Mouse (Mus musculus): ENCODE data around the gene Sec14l1. TPM values are rescaled to one million over a fixed set of nuclear protein-coding genes. Genes with fewer than 3 reads are reported as not detected.
"Not testable (repeated sequence)": the region's sequence is repeated elsewhere in the genome, so short reads cannot be mapped to it uniquely, and the experiment has no call there.

Gene Sec14l1
- 10 to 100 TPM; 52.1 to 53.3 TPM for total RNA-seq (2021)
- long read RNA-seq, experiment 1, full-length matches to known transcripts: 96 of 131 reads
- long read RNA-seq, experiment 1, partial matches to known transcripts: 16 of 131 reads
- long read RNA-seq, experiment 1, other reads (novel, unspliced or antisense): 19 of 131 reads
- long read RNA-seq, experiment 2, full-length matches to known transcripts: 57 of 77 reads
- long read RNA-seq, experiment 2, partial matches to known transcripts: 9 of 77 reads
- long read RNA-seq, experiment 2, other reads (novel, unspliced or antisense): 11 of 77 reads

DNA sequence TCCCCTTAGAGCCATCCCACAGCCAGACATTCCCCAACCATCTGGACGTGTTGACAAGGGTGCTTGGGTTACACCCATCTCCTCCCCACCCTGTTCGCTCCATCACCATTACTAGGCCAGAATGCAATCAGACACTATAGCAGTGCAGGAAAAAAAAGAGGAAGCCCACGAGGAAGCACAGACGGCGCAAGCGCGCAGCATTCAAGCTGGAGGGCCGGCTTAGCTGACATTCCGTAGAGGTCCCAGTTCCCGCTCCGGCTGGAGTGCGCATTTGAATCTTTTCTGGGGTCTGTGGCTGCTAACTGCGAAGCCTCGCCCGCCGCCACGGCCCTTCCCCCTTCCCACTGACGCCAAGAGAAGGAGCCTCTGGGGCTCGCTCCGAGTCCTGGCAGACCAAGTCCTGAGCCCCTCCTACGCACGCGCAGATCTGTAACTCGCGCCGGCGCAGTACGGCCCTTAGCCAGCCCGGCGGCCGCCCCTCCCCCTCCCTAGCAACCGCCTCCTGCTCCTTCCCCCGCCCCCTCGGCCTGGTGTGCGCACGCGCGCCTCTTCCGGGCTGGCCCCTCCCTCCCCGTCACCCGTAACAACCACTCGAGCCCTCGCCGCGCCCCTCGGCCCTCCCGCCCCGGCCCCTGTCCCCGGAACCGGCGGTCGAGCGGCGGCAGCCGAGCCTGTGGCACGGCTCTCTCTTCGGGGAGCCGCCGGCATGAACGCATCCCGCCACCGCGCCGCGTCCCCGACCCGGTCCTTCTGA is at the start of gene Sec14l1:
Gene Sec14l1, plus strand, starts transcription at position 577 of the 754 bp plus-strand sequence.
- peak; percentile 99 for DNase-seq (ENCODE audit: low spot score)

DNA sequence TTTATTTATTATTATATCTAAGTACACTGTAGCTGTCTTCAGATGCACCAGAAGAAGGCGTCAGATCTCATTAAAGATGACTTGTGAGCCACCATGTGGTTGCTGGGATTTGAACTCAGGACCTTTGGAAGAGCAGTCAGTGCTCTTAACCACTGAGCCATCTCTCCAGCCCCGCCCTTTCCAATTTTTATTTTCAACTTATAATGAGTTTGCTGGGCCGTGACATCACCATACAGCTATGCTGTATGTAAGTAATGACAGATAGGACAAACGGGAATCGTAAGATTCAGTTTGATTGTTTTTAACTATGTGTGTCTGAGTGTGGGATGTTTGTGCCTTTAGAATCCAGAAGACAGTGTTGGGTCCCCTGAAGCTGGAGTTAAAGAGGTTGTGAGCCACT is 49.4 kb upstream of the Sec14l1 start:
- DNase-seq (ENCODE audit: low spot score): not testable (repeated sequence)

DNA sequence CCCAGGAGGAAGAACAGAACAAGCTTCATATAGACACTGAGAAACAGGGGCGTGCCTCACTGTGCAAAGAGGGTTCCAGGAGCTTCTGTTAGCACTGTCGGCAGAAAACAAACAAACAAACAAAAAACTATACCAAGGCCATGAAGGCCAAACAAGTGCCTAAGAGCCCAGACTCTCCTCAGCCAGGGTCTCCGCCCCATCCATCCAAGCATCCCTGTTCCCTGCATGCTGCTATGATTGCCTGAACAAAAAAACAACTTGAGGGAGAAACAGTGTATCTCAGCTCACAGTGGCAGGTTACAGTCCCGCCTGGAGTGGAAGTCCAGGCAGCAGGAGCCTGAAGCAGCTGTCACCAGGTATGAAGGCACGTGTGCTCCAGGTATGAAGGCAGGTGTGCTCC is 48.2 kb upstream of the Sec14l1 start:
- no peak for DNase-seq (ENCODE audit: low spot score)

DNA sequence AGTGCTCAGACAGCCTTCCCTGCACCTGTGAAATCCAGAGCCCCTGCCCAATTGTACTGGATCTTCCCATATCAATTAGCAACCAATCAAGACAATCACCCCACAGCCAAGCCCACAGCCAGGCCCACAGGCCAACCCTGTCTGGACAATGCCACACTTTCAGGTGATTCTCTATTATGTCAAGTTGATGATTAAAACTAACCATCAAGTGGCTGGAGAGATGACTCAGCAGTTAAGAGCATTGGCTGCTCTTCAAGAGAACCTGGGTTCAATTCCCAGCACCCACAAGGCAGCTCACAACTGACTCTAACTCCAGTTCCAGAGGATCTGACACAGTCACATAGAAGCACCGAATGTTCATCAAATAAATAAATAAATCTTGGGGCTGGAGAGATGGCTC is 46.6 kb upstream of the Sec14l1 start:
- DNase-seq (ENCODE audit: low spot score): no peak

DNA sequence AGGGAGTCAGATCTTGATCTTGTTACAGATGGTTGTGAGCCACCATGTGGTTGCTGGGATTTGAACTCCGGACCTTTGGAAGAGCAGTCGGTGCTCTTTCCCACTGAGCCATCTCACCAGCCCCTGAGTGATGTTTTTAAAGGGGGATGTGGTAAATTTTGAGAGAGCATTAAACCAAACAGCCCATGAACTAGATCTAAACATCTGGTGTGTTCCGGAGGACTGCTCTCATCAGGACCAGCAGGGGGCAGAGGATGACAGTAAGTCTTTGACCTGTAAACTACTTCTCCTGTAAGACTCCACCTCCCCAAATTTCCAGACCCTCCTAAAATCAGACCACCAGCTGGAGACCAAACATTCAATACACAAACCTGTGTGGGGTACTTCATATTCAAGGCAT is 45.9 kb upstream of the Sec14l1 start:
- no peak for DNase-seq (ENCODE audit: low spot score)

DNA sequence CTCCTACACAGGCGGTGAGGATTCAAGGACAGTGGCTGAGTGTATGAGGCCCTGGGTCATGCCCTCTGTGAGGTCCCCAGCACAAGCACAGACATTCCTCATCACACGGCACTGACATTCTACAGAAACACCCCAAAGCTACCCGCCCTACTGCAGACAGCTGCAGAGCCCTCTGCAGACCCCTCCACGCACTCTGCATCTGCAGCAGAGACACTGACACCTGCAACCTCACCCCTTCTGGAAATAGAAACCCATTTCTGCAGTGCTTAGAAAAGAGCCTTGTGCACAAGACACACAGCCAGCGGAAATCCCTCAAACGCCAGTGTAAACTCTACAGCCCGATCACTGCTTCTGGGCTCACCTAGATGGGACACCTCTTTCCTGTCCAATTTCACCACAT is 44.3 kb upstream of the Sec14l1 start:
- no peak for DNase-seq (ENCODE audit: low spot score)

DNA sequence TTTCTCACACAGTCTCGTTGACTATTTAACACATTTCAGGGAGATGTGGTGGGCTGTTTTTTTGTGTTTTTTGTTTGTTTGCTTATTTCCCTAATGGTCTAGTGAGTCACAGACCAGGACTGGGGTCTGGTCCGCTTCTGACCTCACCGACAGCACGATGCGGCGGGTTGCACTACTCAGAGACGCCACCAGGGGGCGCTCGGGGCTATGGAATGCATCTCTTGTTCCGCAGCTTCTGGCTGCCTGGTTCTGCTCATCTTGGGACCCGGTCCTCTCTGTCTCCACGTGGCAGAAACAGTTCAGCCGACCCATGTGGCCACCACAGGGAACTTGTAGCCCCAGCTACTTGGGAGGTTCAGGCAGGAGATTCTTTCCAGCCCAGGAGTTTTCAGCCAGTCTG is 42.8 kb upstream of the Sec14l1 start:
- peak; percentile 82 for DNase-seq (ENCODE audit: low spot score)

DNA sequence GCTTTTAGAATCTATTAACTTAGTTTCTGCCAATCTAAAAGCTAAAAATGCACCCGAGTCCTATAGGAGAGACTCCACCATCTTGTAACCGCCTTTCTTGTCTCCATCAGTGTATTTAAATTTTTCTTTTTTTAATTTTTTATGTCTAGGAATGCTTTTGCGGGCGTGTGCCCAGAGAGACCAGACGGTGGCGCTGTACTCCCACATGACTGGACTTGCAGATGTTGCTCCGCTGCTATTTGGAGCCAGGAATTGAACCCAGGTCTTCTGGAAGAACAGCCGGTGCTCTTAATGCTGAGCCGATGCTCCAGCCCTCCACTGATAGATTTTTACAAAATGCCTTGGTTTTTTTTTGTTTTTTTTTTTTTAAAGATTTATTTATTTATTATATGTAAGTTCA is 41.5 kb upstream of the Sec14l1 start:
- DNase-seq (ENCODE audit: low spot score): no peak

DNA sequence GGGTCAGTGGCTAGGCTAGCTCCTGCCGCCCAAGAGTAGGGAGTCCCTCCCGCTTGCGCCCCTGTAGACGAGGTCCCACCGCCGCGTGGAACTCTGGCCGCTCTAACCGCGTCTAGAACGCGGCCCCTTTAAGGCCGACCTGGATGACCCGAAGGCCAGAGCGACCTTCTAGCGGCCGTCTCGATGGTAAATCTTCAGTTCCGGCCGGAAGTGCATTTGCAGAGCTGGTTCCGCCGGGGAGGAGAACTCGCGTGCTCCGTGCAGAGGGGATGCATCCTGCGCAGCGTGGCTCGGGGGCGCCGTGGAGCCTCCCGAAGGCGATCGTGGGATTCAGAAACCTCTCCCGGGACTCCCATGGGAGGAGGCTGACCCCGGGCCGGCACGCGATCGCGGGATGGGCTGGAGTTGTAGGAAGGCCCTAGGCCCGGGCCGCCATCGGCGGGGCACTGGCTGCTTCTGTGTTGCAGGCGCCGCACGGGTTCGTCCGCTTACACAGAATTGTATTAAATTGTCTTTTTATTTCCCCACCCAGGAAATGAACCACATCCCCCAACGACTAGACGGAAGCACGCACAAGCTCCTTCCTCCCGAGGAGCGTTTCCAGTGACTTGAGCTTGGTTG is 38.3 kb upstream of the Sec14l1 start:
- DNase-seq (ENCODE audit: low spot score): peak; percentile 88

DNA sequence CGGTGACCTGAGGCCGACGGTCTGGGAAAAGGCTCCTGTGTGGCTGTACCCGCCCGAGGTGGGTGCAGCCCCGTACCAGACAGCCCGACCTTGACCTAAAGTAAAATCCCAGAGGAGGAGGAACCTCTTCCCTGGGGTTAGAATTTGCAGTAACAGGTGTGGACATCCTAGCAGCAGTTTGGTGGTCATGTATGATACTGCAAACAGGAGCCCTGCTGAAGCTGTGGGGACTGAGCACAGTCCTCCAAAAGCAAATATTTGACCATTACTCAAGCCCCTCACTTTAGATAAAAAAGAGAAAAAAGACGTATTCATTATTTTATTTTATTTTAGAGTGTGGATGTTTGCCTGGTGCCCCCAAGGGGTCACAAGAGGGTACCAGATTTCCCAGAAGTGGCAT is 37.7 kb upstream of the Sec14l1 start:
- no peak for DNase-seq (ENCODE audit: low spot score)

DNA sequence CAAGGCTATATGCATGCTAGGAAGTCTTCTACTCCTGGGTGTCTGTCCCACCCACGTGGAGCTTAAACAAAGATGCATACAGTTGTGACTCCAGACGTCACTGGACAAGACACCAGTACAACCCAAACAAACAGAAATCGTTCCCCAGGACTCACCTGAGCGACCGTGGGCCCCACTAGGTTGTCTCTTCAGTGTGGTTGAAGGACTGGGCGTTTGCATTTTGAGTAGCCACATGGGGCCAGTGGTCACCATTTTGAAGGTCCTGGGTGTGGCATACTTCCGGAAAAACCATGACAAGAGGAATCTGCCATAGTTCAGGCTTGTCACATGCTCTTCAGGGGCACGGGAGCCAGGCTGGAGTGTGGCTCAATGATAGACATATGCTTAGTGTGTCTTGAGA is 37.1 kb upstream of the Sec14l1 start:
- no peak for DNase-seq (ENCODE audit: low spot score)

DNA sequence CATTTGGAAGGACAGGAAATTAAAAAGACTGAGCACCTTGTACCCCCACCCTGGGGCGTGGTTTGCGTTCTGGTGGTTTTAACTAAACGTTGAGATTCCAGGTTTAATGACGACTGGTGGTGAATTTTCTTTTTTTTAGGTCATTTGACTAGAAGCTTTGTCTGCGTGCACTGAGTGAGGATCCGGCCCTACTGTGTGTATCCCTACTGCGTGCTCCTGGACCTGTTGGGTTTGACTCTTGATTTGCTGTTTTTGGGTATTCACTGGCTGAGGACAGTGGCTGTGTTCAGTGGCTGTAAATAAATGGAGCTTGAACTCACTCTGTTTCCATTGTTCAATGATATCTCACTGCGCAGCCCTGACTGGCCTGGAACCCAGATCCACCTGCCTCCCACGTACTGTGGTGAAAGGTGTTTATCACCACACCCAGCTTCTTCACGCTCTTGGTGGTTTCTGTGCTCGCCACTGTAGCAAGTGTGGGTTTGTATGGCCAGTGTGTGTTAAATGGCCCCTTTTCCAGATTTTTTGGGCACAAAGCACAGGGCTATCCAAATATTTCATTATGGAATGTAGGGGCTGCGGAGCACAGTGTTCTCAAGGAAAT is 36.2 kb upstream of the Sec14l1 start:
- no peak for DNase-seq (ENCODE audit: low spot score)

DNA sequence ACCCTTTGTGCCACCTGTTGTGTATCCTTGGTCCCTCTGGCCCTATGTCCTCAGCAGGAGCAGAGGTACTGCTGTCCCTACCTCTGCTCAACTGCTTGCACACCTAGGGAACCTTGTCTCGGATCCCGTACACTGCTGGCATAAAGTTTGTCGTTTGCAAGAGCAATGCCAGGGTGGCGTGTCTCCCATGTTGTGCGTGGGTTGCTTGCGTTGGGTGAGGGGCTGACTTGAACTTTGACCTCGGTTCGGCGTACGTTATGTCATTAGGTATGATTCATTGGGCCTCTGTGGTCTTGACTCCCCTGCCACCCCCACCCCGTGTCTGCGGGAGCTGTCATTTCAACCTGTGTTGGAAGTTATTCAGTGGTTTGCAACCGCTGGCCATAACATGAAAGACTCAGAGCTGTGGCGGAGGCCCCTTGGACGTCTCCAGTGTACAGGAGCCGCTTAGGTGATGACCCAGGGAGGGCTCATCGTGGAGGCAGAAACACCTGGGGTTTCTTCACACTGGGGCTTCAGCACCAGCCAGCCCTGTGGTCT is 35.2 kb upstream of the Sec14l1 start:
- DNase-seq (ENCODE audit: low spot score): no peak

DNA sequence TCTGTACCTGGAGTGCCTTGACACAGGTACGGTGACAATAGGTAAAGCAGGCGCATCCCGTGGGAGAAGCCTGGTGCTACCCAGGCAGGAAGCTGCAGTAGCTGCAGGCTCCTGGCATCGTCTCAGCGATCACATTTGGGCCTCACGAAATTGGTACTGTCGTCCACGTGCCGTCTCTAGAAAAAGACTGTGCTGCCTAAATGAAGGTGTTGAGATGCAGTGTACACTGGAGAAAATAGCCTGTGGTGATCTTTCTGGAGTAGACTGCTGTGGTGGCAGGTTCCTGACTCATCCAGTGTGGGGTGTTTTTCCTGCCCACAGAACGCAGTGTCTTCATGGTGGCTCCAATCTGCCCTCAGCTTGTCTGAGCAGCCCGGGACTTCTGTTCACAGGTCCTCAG is 34.8 kb upstream of the Sec14l1 start:
- DNase-seq (ENCODE audit: low spot score): no peak

DNA sequence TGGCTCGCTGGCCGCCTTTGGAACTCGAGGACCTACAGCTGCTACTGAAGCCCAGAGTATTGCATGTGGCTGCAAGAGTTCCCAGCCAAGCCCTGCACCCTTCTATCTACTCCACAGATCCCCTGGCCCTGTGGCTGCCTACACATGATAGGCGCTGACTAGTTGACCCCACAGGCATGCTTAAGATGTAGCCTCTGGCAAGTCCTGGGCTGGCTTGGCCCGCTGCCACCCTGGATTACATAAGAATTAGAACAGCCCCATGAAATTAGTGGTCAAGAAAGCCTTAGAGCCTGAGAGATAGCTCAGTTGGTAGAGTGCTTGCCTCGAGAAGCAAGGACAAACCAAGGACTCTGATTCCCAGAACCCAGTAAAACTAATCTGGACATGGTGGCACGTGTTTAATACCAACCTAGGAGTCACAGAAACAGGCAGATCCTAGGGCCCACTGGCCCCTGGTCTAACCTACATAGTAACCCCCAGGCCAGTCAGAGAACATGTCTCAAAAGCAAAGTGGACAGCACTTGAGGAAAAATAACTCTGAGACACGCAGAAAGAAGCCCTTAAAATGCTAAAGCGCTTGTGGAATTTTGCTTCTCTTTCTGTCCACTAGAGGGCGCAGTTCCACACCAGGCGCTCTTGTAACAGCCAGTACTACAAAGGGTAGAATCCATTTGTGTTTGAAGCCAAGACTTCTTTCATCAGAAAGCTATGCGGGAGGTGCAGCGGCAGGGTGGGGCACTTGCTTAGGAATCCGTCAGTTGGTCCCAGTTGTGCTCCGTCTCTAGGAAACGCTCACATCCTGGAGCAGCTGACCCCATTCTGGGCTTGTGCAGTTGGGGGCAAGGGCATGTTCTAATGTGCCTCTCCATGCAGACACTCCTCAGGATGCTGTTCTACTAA is 33.6 kb upstream of the Sec14l1 start:
- DNase-seq (ENCODE audit: low spot score): peak; percentile 91

DNA sequence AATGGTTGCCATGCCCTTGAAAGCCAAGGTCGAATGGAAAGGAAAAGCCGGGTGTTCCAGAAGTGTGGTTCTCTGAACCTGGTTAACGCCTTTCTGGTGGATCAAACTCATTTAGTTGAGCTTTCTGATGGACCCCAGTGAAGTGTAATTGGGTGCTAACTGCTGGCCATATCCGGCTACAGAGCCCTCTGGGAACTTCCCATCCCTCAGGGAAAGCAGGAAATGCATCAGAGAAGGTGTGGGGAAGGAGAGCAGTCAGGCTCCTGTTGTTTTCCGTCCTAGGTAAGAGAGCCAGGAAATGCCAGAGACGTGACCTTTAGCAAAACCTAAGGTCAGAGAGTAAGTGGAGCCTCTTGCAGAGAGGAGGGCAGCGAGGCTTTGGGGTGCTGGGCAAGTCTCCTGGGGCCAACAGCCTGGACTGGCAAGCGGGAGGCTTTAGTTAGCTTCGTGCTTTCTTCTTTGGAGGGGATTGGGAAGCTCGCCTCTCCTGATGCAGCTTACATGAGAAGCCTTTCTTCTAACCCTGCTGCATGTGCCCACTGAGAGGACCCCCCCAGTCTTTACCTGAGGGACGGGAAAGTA is 32.5 kb upstream of the Sec14l1 start:
- DNase-seq (ENCODE audit: low spot score): no peak

DNA sequence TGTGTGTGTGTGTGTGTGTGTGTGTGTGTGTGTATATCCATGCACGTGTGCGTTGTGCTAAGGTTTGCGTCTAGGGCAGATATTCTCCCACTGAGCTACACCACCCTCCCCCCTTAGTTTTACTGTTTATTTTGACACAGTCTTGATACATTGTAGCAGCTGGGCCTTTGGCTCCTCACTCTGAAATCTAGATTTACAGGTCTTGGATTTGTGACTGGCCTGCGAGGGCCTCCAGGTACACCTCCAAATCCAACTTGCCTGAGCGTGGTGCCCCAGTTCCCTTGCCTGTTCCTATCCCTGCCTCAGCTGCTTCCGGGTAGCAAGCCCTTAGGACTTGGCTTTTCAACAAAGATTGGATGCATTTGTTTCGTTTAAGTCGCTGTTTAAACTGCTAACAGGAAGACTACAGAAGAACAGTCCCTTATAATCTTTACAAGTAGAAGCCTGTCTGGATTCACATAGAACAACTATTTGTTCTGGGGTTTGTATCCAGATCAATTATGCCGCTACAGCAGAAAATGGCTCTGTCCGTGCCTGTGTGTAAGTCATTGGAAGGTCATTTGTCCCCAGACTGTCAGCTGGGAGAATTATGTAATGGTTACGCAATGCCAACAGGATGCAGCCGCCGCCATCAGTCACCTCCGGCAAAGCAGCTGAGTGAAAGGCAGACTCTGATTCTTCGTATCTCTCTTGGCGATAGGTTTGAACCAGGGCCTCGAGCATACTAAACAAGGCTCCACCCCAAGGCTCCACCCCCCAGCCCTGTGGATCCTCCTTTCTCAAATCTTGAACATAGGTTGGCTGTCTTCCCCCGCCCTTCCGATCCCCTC is 31.7 kb upstream of the Sec14l1 start:
- peak; percentile 75 for DNase-seq (ENCODE audit: low spot score)

DNA sequence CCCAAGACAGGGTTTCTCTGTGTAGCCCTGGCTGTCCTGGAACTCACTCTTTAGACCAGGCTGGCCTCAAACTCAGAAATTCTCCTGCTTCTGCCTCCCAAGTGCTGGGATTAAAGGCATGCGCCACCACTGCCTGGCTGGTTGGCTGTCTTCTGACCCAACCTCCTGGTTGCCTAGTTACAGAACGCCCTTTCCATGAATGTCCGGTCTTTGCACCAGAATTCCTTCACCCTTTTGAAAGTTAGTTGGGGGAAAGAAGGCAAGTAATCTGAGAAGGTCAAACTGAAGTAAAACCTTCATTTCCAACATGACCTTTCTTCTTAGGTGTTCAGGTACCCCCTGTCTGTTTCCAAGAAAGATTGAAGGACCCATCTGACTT is 31.1 kb upstream of the Sec14l1 start:
- DNase-seq (ENCODE audit: low spot score): not testable (repeated sequence)

DNA sequence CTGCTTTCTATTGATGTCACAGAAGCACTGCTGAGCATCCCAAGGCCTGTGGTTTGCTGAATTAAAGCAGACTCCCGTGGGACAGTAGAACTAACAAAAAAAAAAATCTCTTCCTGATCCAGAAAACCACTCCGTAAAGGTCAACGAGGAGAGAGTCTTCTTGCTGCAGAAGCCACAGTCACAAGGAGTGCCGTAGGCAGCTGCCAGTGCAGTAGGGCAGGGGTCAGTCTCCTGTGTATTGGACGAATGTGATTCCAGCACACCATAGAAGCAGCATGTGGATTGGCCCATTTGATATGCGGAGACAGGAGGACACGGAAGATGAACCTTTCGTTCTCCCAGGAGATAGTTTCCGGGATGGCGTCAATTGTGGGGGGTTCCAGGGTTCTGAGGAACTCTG is 28.8 kb upstream of the Sec14l1 start:
- DNase-seq (ENCODE audit: low spot score): no peak
